Mouse (Mus musculus) ES-E14 (cell line): ENCODE measurements around the gene Adssl1.

Experiments used
- CHD2 ChIP-seq: IDR thresholded peaks from 2 replicates; pipeline ENCODE4 v1.6.1; 2014; ENCODE audit warnings: mild to moderate bottlenecking, low read depth, low read length, inconsistent platforms
- HCFC1 ChIP-seq: IDR thresholded peaks from 2 replicates; pipeline ENCODE4 v1.6.1; 2012; ENCODE audit warnings: low read length, inconsistent platforms, borderline replicate concordance; ENCODE audit not compliant: insufficient read depth
- ZC3H11A ChIP-seq: IDR thresholded peaks from 2 replicates; pipeline ENCODE4 v1.6.1; 2012; ENCODE audit warnings: low read depth, mild to moderate bottlenecking, inconsistent platforms, low read length, borderline replicate concordance
- ZNF384 ChIP-seq: IDR thresholded peaks from 2 replicates; pipeline ENCODE4 v1.6.1; 2012; ENCODE audit warnings: low read depth, low read length, inconsistent platforms

DNA sequence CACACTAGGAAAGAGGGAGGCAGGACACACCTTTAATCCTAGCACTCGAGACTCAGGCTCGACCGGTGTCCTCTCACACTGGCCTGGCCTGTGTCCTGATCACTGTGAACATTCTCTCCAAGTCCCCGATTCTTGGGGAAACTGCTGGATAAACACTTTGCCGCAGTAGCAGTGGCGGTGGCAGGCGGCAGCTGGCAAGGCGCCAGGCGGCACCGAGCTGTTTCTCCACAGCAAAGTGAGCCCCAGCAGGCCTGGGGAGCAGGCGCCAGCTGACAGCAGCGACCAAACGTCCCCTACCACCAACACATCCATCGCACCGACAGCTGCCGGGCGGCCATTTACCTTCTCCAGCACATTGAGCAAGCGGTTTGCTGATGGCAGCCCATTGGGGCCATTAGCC, 45.6 kb downstream of the Adssl1 start:
- TF ChIP-seq ZC3H11A (no peak), HCFC1 (no peak), CHD2 (no peak), ZNF384 (no peak)
